Mouse (Mus musculus): ENCODE data around the gene Rtp4. TPM values are rescaled to one million over a fixed set of nuclear protein-coding genes. Genes with fewer than 3 reads are reported as not detected.

Gene Rtp4
- 21.7 and 39.7 TPM in 2 replicates for polyA plus RNA-seq (2015; fragmentation: Nextera tagmentation; extraction: Ambion mirVana)

GRCm38 (mm10) chr16:23520235-23520871 lies at the start of gene Rtp4, which contains the start of gene Masp1:
TSS of gene Rtp4 (plus strand) at chr16:23520291.
TSS of gene Masp1 (minus strand) at chr16:23520815.

Other genes starting within 250 kb of the Rtp4 start
- not detected in 2 replicates for gene Rtp1, start 91.2 kb upstream of the Rtp4 start, polyA plus RNA-seq (2015; fragmentation: Nextera tagmentation; extraction: Ambion mirVana)
- 0.31 and 0.45 TPM in 2 replicates for gene Masp1, start 524 bp downstream of the Rtp4 start, polyA plus RNA-seq (2015; fragmentation: Nextera tagmentation; extraction: Ambion mirVana)